Mouse (Mus musculus) midbrain, embryonic 10.5 days (tissue): Measurements from ENCODE around the gene Sh2b3. TPM values are rescaled to one million over a fixed set of nuclear protein-coding genes. Genes with fewer than 3 reads are reported as not detected.
A peak's percentile ranks its signal among the peaks of the same experiment; 100 is the strongest.

Experiments
- DNase-seq: peaks from one replicate; pipeline ENCODE4 v3.0.0-alpha.2; 2017; ENCODE audit warnings: low spot score
- H3K27ac ChIP-seq: fragments of 300-500 bp; sonication (generic); replicated peaks from 2 replicates; pipeline ENCODE4 v1.5.1; 2016; ENCODE audit warnings: mild to moderate bottlenecking
- H3K27me3 ChIP-seq: fragments of 300-500 bp; sonication (generic); 2 replicates; pipeline ENCODE4 v1.6.1; 2016; ENCODE audit warnings: low read depth, mild to moderate bottlenecking; ENCODE audit not compliant: poor library complexity, severe bottlenecking
- H3K36me3 ChIP-seq: fragments of 300-500 bp; sonication (generic); 2 replicates; pipeline ENCODE4 v1.6.1; 2016; ENCODE audit warnings: mild to moderate bottlenecking, moderate library complexity
- H3K4me1 ChIP-seq: fragments of 300-500 bp; sonication (generic); 2 replicates; pipeline ENCODE4 v1.6.1; 2016
- H3K4me3 ChIP-seq: fragments of 300-500 bp; sonication (generic); 2 replicates; pipeline ENCODE4 v1.5.1; 2016; ENCODE audit warnings: mild to moderate bottlenecking, moderate library complexity
- H3K9me3 ChIP-seq: fragments of 300-500 bp; sonication (generic); replicated peaks from 2 replicates; pipeline ENCODE4 v1.6.1; 2016; ENCODE audit warnings: mild to moderate bottlenecking
- WGBS: fragments of 180-500 bp; shearing (Covaris S2); methylation state at CpG from one replicate; pipeline ENCODE4 v1.1.7; 2016; 5-methylcytosine and 5-hydroxymethylcytosine counted together
- polyA plus RNA-seq: library from polyadenylated mRNA; unstranded; fragments of >200 nt; fragmentation: Nextera tagmentation; extraction: Ambion mirVana; gene quantifications from 2 replicates; pipeline ENCODE4 v1.2.1, GENCODE M21; 2016

Sh2b3 gene
- 6.9 and 8.1 TPM in 2 replicates for polyA plus RNA-seq

- no peaks in the 10 kb centered on the region for H3K36me3 ChIP-seq
- H3K9me3 ChIP-seq: peaks cover 6% of the 10 kb centered on the region; the same call in 1 of the 2 replicates
- peak within 1 kb of the TSS; percentile 80 for H3K4me3 ChIP-seq
- no peak for DNase-seq
- H3K4me1 ChIP-seq: peaks cover 71% of the 10 kb centered on the region
- peaks cover 87% of the 10 kb centered on the region for H3K27me3 ChIP-seq
- H3K27ac ChIP-seq: peak within 1 kb of the TSS; percentile 84
- 1% methylated on average over 35 of the region's 35 CpGs for WGBS
These were observed at the start of gene Sh2b3 for GRCm38 (mm10) chr5:121837441-121838340. Gene Sh2b3 (minus strand): TSS chr5:121837646.

GRCm38 (mm10) chr5:121883356-121883755 lies 45.9 kb upstream of the Sh2b3 start:
- peaks cover 33% of the 10 kb centered on the region for H3K36me3 ChIP-seq
- H3K9me3 ChIP-seq: peaks cover 6% of the 10 kb centered on the region
- 82% methylated on average over 8 of the region's 8 CpGs for WGBS
- peaks cover 3% of the 10 kb centered on the region; the same call in 1 of the 2 replicates for H3K4me1 ChIP-seq
- no peaks in the 10 kb centered on the region for H3K27me3 ChIP-seq
- H3K27ac ChIP-seq: no peak overlapping the region
- no peak for DNase-seq
- H3K4me3 ChIP-seq: no peak overlapping the region

GRCm38 (mm10) chr5:121879211-121879610 lies 41.8 kb upstream of the Sh2b3 start:
- DNase-seq: peak; percentile 31
- H3K9me3 ChIP-seq: no peaks in the 10 kb centered on the region; the same call in 1 of the 2 replicates

GRCm38 (mm10) chr5:121878703-121879102 lies 41.3 kb upstream of the Sh2b3 start:
- WGBS: 91% methylated on average over 17 of the region's 17 CpGs
- Histone ChIP-seq H3K36me3 (peaks cover 42% of the 10 kb centered on the region), H3K9me3 (no peaks in the 10 kb centered on the region; the same call in 1 of the 2 replicates), H3K4me1 (no peaks in the 10 kb centered on the region), H3K27ac (no peak overlapping the region), H3K4me3 (no peak overlapping the region), H3K27me3 (no peaks in the 10 kb centered on the region; the same call in 1 of the 2 replicates)
- no peak for DNase-seq

More at GRCm38 (mm10) chr5:121879211-121879610, 41.8 kb upstream of the Sh2b3 start:
- Histone ChIP-seq H3K27me3 (no peaks in the 10 kb centered on the region), H3K4me3 (no peak overlapping the region), H3K36me3 (peaks cover 38% of the 10 kb centered on the region), H3K4me1 (peaks cover 3% of the 10 kb centered on the region; the same call in 1 of the 2 replicates), H3K27ac (no peak overlapping the region)
- WGBS: 57% methylated on average over 6 of the region's 6 CpGs

GRCm38 (mm10) chr5:121876901-121877300 lies 39.5 kb upstream of the Sh2b3 start:
- no peak for DNase-seq
- peaks cover 46% of the 10 kb centered on the region for H3K36me3 ChIP-seq
- H3K27me3 ChIP-seq: no peaks in the 10 kb centered on the region; the same call in 1 of the 2 replicates
- H3K9me3 ChIP-seq: no peaks in the 10 kb centered on the region; the same call in 1 of the 2 replicates
- WGBS: 87% methylated on average over 12 of the region's 12 CpGs
- H3K4me1 ChIP-seq: no peaks in the 10 kb centered on the region
- H3K4me3 ChIP-seq: no peak overlapping the region
- H3K27ac ChIP-seq: no peak overlapping the region

- Histone ChIP-seq H3K4me1 (no peaks in the 10 kb centered on the region), H3K36me3 (peaks cover 45% of the 10 kb centered on the region), H3K4me3 (no peak overlapping the region), H3K27ac (no peak overlapping the region), H3K9me3 (no peaks in the 10 kb centered on the region; the same call in 1 of the 2 replicates), H3K27me3 (no peaks in the 10 kb centered on the region; the same call in 1 of the 2 replicates)
- DNase-seq: no peak
- 88% methylated on average over 12 of the region's 12 CpGs for WGBS
These were observed 37.6 kb upstream of the Sh2b3 start for GRCm38 (mm10) chr5:121875041-121875440.

- peak; percentile 84 for DNase-seq
- Histone ChIP-seq H3K27me3 (no peaks in the 10 kb centered on the region; the same call in 1 of the 2 replicates), H3K9me3 (no peaks in the 10 kb centered on the region), H3K27ac (no peak overlapping the region), H3K4me1 (no peaks in the 10 kb centered on the region), H3K4me3 (no peak overlapping the region), H3K36me3 (peaks cover 44% of the 10 kb centered on the region)
- WGBS: 7% methylated on average over 4 of the region's 4 CpGs
These were observed 34.7 kb upstream of the Sh2b3 start for GRCm38 (mm10) chr5:121872158-121872557.

- Histone ChIP-seq H3K4me1 (no peaks in the 10 kb centered on the region), H3K9me3 (no peaks in the 10 kb centered on the region), H3K27ac (no peak overlapping the region), H3K36me3 (peaks cover 44% of the 10 kb centered on the region), H3K27me3 (no peaks in the 10 kb centered on the region; the same call in 1 of the 2 replicates), H3K4me3 (no peak overlapping the region)
- WGBS: 87% methylated on average over 13 of the region's 13 CpGs
- no peak for DNase-seq
These were observed 34.1 kb upstream of the Sh2b3 start for GRCm38 (mm10) chr5:121871515-121872030.

- WGBS: 71% methylated on average over 6 of the region's 6 CpGs
- no peaks in the 10 kb centered on the region for H3K9me3 ChIP-seq
- H3K4me3 ChIP-seq: no peak overlapping the region
- no peak overlapping the region for H3K27ac ChIP-seq
- H3K36me3 ChIP-seq: peaks cover 37% of the 10 kb centered on the region
- no peaks in the 10 kb centered on the region; the same call in 1 of the 2 replicates for H3K27me3 ChIP-seq
- H3K4me1 ChIP-seq: no peaks in the 10 kb centered on the region
- no peak for DNase-seq
These were observed 33.4 kb upstream of the Sh2b3 start for GRCm38 (mm10) chr5:121870832-121871231.

- no peak overlapping the region for H3K27ac ChIP-seq
- DNase-seq: no peak
- no peaks in the 10 kb centered on the region for H3K27me3 ChIP-seq
- no peak overlapping the region for H3K4me3 ChIP-seq
- H3K4me1 ChIP-seq: peaks cover 8% of the 10 kb centered on the region
- peaks cover 17% of the 10 kb centered on the region for H3K36me3 ChIP-seq
- 75% methylated on average over 5 of the region's 5 CpGs for WGBS
- no peaks in the 10 kb centered on the region for H3K9me3 ChIP-seq
These were observed 30.5 kb upstream of the Sh2b3 start for GRCm38 (mm10) chr5:121867963-121868362.

- Histone ChIP-seq H3K36me3 (peaks cover 33% of the 10 kb centered on the region), H3K4me3 (peak overlapping the region; percentile 36), H3K4me1 (peaks cover 8% of the 10 kb centered on the region), H3K27ac (peak overlapping the region; percentile 61; the same call in 1 of the 2 replicates), H3K9me3 (peaks cover 10% of the 10 kb centered on the region), H3K27me3 (no peaks in the 10 kb centered on the region)
- 7% methylated on average over 7 of the region's 11 CpGs for WGBS
- no peak for DNase-seq
These were observed 26.9 kb upstream of the Sh2b3 start for GRCm38 (mm10) chr5:121864330-121864729.

- peaks cover 36% of the 10 kb centered on the region for H3K36me3 ChIP-seq
These were observed 24.5 kb upstream of the Sh2b3 start for GRCm38 (mm10) chr5:121861964-121862363.

More at GRCm38 (mm10) chr5:121861964-121862363, 24.5 kb upstream of the Sh2b3 start:
- Histone ChIP-seq H3K9me3 (peaks cover 10% of the 10 kb centered on the region), H3K27ac (no peak overlapping the region), H3K27me3 (no peaks in the 10 kb centered on the region), H3K4me3 (no peak overlapping the region), H3K4me1 (peaks cover 8% of the 10 kb centered on the region)
- WGBS: 74% methylated on average over 5 of the region's 5 CpGs
- no peak for DNase-seq
